Mouse (Mus musculus) gastrocnemius, adult 8-10 months (tissue): Measurements from ENCODE around the gene Ccnc. TPM values are rescaled to one million over a fixed set of nuclear protein-coding genes. Genes with fewer than 3 reads are reported as not detected.

Experiments used
- DNase-seq, 2 experiments: peaks; one replicate each; pipeline ENCODE4 v3.0.0; 2022; ENCODE audit warnings: low spot score in 2 of 2
- total RNA-seq, 4 experiments: library from RNA; stranded (reverse); gene quantifications; 2 replicates each; pipeline ENCODE4 v1.2.4; 2022

Gene Ccnc
- total RNA-seq, 4 experiments from 2014 or later, result 8.6 to 11.8 (median 9.6) TPM

- no peak for DNase-seq
These were observed 74.1 kb downstream of the Ccnc start for GRCm38 (mm10) chr4:21801620-21802019.

GRCm38 (mm10) chr4:21807204-21807603, 79.7 kb downstream of the Ccnc start:
- no peak for DNase-seq

Other genes with a start within 250 kb of the Ccnc start
- not detected for gene Prdm13, start 41.7 kb upstream of the Ccnc start, total RNA-seq
- gene Usp45, start 39.5 kb downstream of the Ccnc start, total RNA-seq, result 10 to 100 TPM; 17.9 to 23.6 (median 20.7) TPM
- 10 to 100 TPM; 13.4 to 15.9 (median 13.6) TPM for gene Tstd3, start 39.5 kb downstream of the Ccnc start, total RNA-seq
- gene Pnisr, start 119.9 kb downstream of the Ccnc start, total RNA-seq, result 10 to 100 TPM; 19.4 to 40.2 (median 25.9) TPM
- 10 to 100 TPM; 14.5 to 16.2 (median 15.8) TPM for gene Coq3, start 152.0 kb downstream of the Ccnc start, total RNA-seq
- under 1 TPM; 0.16 to 0.70 (median 0.40) TPM for gene Faxc, start 203.6 kb downstream of the Ccnc start, total RNA-seq